ENCODE assay signal across 8 mouse cellular contexts in genomic region chr6:129180403-129181169, GRCm38 (mm10). TPM values are rescaled to one million over a fixed set of nuclear protein-coding genes. Genes with fewer than 3 reads are reported as not detected.
DNase-seq lines count a peak whose midpoint lies in the region; ATAC-seq and TF ChIP-seq lines count a peak whose summit lies in the region.

TSS of gene Clec2d (plus strand) at chr6:129180615.

- peak; percentile 93 for ATAC-seq in forebrain, embryonic 11.5 days (replicated peaks; ENCODE audit: low FRiP score)
- peak; percentile 89 for ATAC-seq in heart, embryonic 15.5 days (replicated peaks; ENCODE audit: insufficient number of reproducible peaks, insufficient read depth, low FRiP score, low read depth)
- peak; percentile 84 for ATAC-seq in liver, embryonic 16.5 days (ENCODE audit: low read depth)
- ATAC-seq in neural tube, embryonic 12.5 days (ENCODE audit: low FRiP score, low read depth): peak; percentile 76
- ATAC-seq in stomach, postnatal 0 days (ENCODE audit: low FRiP score, low TSS enrichment): peak; percentile 95

- TF ChIP-seq CTCF in ES-Bruce4 (IDR thresholded peaks at IDR 0.05; ENCODE audit: low read depth, low read length): peak; percentile 25
- TF ChIP-seq CTCF in stomach, postnatal 0 days (IDR thresholded peaks at IDR 0.05; ENCODE audit: low read depth): peak; percentile 82

- H3K27ac ChIP-seq in ES-Bruce4 (ENCODE audit: insufficient read depth, low read length): peak within 1 kb of the TSS; percentile 90
- H3K27ac ChIP-seq in forebrain, embryonic 11.5 days (ENCODE audit: low read depth, low read length): peak within 1 kb of the TSS; percentile 79
- H3K27ac ChIP-seq in heart, embryonic 15.5 days: peak within 1 kb of the TSS; percentile 98
- peak within 1 kb of the TSS; percentile 87 for H3K27ac ChIP-seq in liver, embryonic 16.5 days (ENCODE audit: low read length)
- H3K27ac ChIP-seq in neural tube, embryonic 12.5 days: no peak within 1 kb of the TSS
- H3K27ac ChIP-seq in stomach, postnatal 0 days (replicated peaks): peak within 1 kb of the TSS; percentile 98

- peaks cover 3% of the 10 kb centered on the region for H3K4me1 ChIP-seq in ES-Bruce4 (ENCODE audit: control insufficient read depth, insufficient read depth, low read length)
- no peaks in the 10 kb centered on the region for H3K4me1 ChIP-seq in forebrain, embryonic 11.5 days (replicated peaks; ENCODE audit: control insufficient read depth, insufficient read depth, low read length)
- H3K4me1 ChIP-seq in heart, embryonic 15.5 days (replicated peaks): peaks cover 10% of the 10 kb centered on the region
- no peaks in the 10 kb centered on the region; the same call in 1 of the 2 replicates for H3K4me1 ChIP-seq in liver, embryonic 16.5 days (ENCODE audit: control insufficient read depth, low read depth, low read length)
- H3K4me1 ChIP-seq in neural tube, embryonic 12.5 days: no peaks in the 10 kb centered on the region
- H3K4me1 ChIP-seq in stomach, postnatal 0 days (replicated peaks; ENCODE audit: control insufficient read depth, insufficient read depth): no peaks in the 10 kb centered on the region

- no peak for TF ChIP-seq POLR2A in ES-Bruce4 (IDR thresholded peaks at IDR 0.05; ENCODE audit: insufficient read depth, low read length)

- no peak for TF ChIP-seq EP300 in ES-Bruce4 (IDR thresholded peaks at IDR 0.05; ENCODE audit: insufficient read depth, low read depth, low read length)
- peak; percentile 90 for TF ChIP-seq EP300 in stomach, postnatal 0 days (optimal IDR thresholded peaks at IDR 0.05)

- H3K9me3 ChIP-seq in ES-Bruce4 (replicated peaks; ENCODE audit: control insufficient read depth, insufficient read depth, low read length, poor library complexity, severe bottlenecking): no peaks in the 10 kb centered on the region
- no peaks in the 10 kb centered on the region for H3K9me3 ChIP-seq in forebrain, embryonic 11.5 days (ENCODE audit: control insufficient read depth, low read length)
- no peaks in the 10 kb centered on the region for H3K9me3 ChIP-seq in heart, embryonic 15.5 days (replicated peaks)
- no peaks in the 10 kb centered on the region for H3K9me3 ChIP-seq in liver, embryonic 16.5 days (replicated peaks; ENCODE audit: control insufficient read depth, low read length)
- no peaks in the 10 kb centered on the region for H3K9me3 ChIP-seq in neural tube, embryonic 12.5 days
- H3K9me3 ChIP-seq in stomach, postnatal 0 days (ENCODE audit: control insufficient read depth, low read length): no peaks in the 10 kb centered on the region

- WGBS in forebrain, embryonic 11.5 days: 2% methylated on average over 15 of the region's 15 CpGs
- WGBS in heart, embryonic 15.5 days: 3% methylated on average over 15 of the region's 15 CpGs
- under 1% methylated on average over 15 of the region's 15 CpGs for WGBS in liver, embryonic 16.5 days (ENCODE audit: insufficient replicate concordance)
- 4% methylated on average over 15 of the region's 15 CpGs for WGBS in neural tube, embryonic 12.5 days
- WGBS in stomach, postnatal 0 days: under 1% methylated on average over 15 of the region's 15 CpGs

- peak; percentile 88 for DNase-seq in c-Kit-positive CD71-positive TER-119-negative erythroid progenitor cells, embryonic 14.5 days (ENCODE audit: low read depth)
- peak; percentile 67 for DNase-seq in forebrain, embryonic 11.5 days (ENCODE audit: low spot score)
- peak; percentile 93 for DNase-seq in kidney, postnatal 14 days
- peak; percentile 91 for DNase-seq in stomach, postnatal 0 days (ENCODE audit: low spot score)

- peak within 1 kb of the TSS; percentile 54 for H3K4me3 ChIP-seq in ES-Bruce4 (ENCODE audit: low read depth, low read length)
- peak within 1 kb of the TSS; percentile 21; the same call in 1 of the 2 replicates for H3K4me3 ChIP-seq in forebrain, embryonic 11.5 days (ENCODE audit: low read depth, low read length)
- H3K4me3 ChIP-seq in heart, embryonic 15.5 days: peak within 1 kb of the TSS; percentile 61
- peak within 1 kb of the TSS; percentile 59 for H3K4me3 ChIP-seq in liver, embryonic 16.5 days (ENCODE audit: low read depth, low read length)
- H3K4me3 ChIP-seq in neural tube, embryonic 12.5 days: peak within 1 kb of the TSS; percentile 31
- H3K4me3 ChIP-seq in stomach, postnatal 0 days (ENCODE audit: low read depth, low read length): peak within 1 kb of the TSS; percentile 59

- peak within 1 kb of the TSS; percentile 50; the same call in 1 of the 2 replicates for H3K9ac ChIP-seq in ES-Bruce4 (ENCODE audit: low read depth, poor library complexity, severe bottlenecking)
- peak within 1 kb of the TSS; percentile 35; the same call in 1 of the 2 replicates for H3K9ac ChIP-seq in forebrain, embryonic 11.5 days (ENCODE audit: low read length)
- H3K9ac ChIP-seq in heart, embryonic 15.5 days: peak within 1 kb of the TSS; percentile 73
- peak within 1 kb of the TSS; percentile 62 for H3K9ac ChIP-seq in liver, embryonic 16.5 days (ENCODE audit: low read depth, low read length)
- H3K9ac ChIP-seq in neural tube, embryonic 12.5 days: 0 out of 2 replicates have a peak within 1 kb of the TSS, but pooled peaks have one; percentile 18
- peak within 1 kb of the TSS; percentile 85 for H3K9ac ChIP-seq in stomach, postnatal 0 days (ENCODE audit: low read length)

- H3K36me3 ChIP-seq in ES-Bruce4 (ENCODE audit: control insufficient read depth, insufficient read depth, low read length, poor library complexity, severe bottlenecking): no peaks in the 10 kb centered on the region
- H3K36me3 ChIP-seq in forebrain, embryonic 11.5 days (ENCODE audit: control insufficient read depth, insufficient read depth, low read length): no peaks in the 10 kb centered on the region
- H3K36me3 ChIP-seq in heart, embryonic 15.5 days: peaks cover 18% of the 10 kb centered on the region
- no peaks in the 10 kb centered on the region; the same call in 1 of the 2 replicates for H3K36me3 ChIP-seq in liver, embryonic 16.5 days (ENCODE audit: control insufficient read depth, insufficient read depth)
- H3K36me3 ChIP-seq in neural tube, embryonic 12.5 days: no peaks in the 10 kb centered on the region
- peaks cover under 1% of the 10 kb centered on the region; the same call in 1 of the 2 replicates for H3K36me3 ChIP-seq in stomach, postnatal 0 days (ENCODE audit: control insufficient read depth, insufficient read depth, low read length)

- no peaks in the 10 kb centered on the region for H3K27me3 ChIP-seq in ES-Bruce4 (ENCODE audit: control insufficient read depth, insufficient read depth, low read length, poor library complexity, severe bottlenecking)
- H3K27me3 ChIP-seq in forebrain, embryonic 11.5 days (ENCODE audit: control insufficient read depth, insufficient read depth, low read length): no peaks in the 10 kb centered on the region
- no peaks in the 10 kb centered on the region for H3K27me3 ChIP-seq in heart, embryonic 15.5 days
- no peaks in the 10 kb centered on the region for H3K27me3 ChIP-seq in liver, embryonic 16.5 days (ENCODE audit: control insufficient read depth, insufficient read depth, low read depth, low read length)
- no peaks in the 10 kb centered on the region for H3K27me3 ChIP-seq in neural tube, embryonic 12.5 days (replicated peaks)
- H3K27me3 ChIP-seq in stomach, postnatal 0 days (ENCODE audit: control insufficient read depth, insufficient read depth, low read length): no peaks in the 10 kb centered on the region

- H3K4me2 ChIP-seq in forebrain, embryonic 11.5 days (ENCODE audit: low read depth, low read length, severe bottlenecking): peak within 1 kb of the TSS; percentile 43
- peak within 1 kb of the TSS; percentile 59 for H3K4me2 ChIP-seq in heart, embryonic 15.5 days
- H3K4me2 ChIP-seq in liver, embryonic 16.5 days (ENCODE audit: low read depth, low read length): peak within 1 kb of the TSS; percentile 53
- peak within 1 kb of the TSS; percentile 55 for H3K4me2 ChIP-seq in neural tube, embryonic 12.5 days (replicated peaks)
- H3K4me2 ChIP-seq in stomach, postnatal 0 days (replicated peaks; ENCODE audit: low read depth): peak within 1 kb of the TSS; percentile 62

RNA-seq across cellular contexts. Expression of gene Clec2d, which starts in this region (rescaled TPM):
- not detected in 2 replicates for polyA plus RNA-seq in ES-Bruce4 (2011; ENCODE audit: insufficient read depth, insufficient read length, low read depth, missing spikeins)
- not detected in 2 replicates for polyA plus RNA-seq in forebrain, embryonic 11.5 days (2014; fragmentation: Nextera tagmentation; extraction: Ambion mirVana)
- 0.37 and 0.46 TPM in 2 replicates for polyA plus RNA-seq in heart, embryonic 15.5 days (2015; fragmentation: Nextera tagmentation; extraction: Ambion mirVana)
- polyA plus RNA-seq in liver, embryonic 16.5 days (2015; fragmentation: Nextera tagmentation; extraction: Ambion mirVana): 0.41 and 0.70 TPM in 2 replicates
- polyA plus RNA-seq in neural tube, embryonic 12.5 days (2016; fragmentation: Nextera tagmentation; extraction: Ambion mirVana): not detected in 2 replicates
- polyA plus RNA-seq in stomach, postnatal 0 days (2015; fragmentation: Nextera tagmentation; extraction: Ambion mirVana): 0.42 and 0.87 TPM in 2 replicates

Comparison
In these comparisons a context has a peak if more than half of its experiments do, and no peak if none do; other contexts are left out.
1. Peak in DNase-seq, ATAC-seq, H3K4me3 ChIP-seq, H3K27ac ChIP-seq, H3K9ac ChIP-seq and H3K4me2 ChIP-seq in forebrain, embryonic 11.5 days; RNA of the gene not detected or under 1 TPM.
2. Peak in ATAC-seq, H3K4me3 ChIP-seq, H3K27ac ChIP-seq, H3K9ac ChIP-seq and H3K4me2 ChIP-seq in heart, embryonic 15.5 days; RNA of the gene not detected or under 1 TPM.
3. Peak in ATAC-seq, H3K4me3 ChIP-seq, H3K27ac ChIP-seq, H3K9ac ChIP-seq and H3K4me2 ChIP-seq in liver, embryonic 16.5 days; RNA of the gene not detected or under 1 TPM.
4. Peak in ATAC-seq, H3K4me3 ChIP-seq, H3K9ac ChIP-seq and H3K4me2 ChIP-seq in neural tube, embryonic 12.5 days; RNA of the gene not detected or under 1 TPM.
5. Peak in DNase-seq, ATAC-seq, H3K4me3 ChIP-seq, H3K27ac ChIP-seq, H3K9ac ChIP-seq and H3K4me2 ChIP-seq in stomach, postnatal 0 days; RNA of the gene not detected or under 1 TPM.
6. H3K9ac ChIP-seq: peak in every context shown above with its lines; median percentile 85 in stomach, postnatal 0 days; 73 in heart, embryonic 15.5 days; 62 in liver, embryonic 16.5 days; 50 in ES-Bruce4; 35 in forebrain, embryonic 11.5 days; 18 in neural tube, embryonic 12.5 days.